Mouse (Mus musculus): ENCODE measurements at regions not wholly inside any gene's neighbourhood (a gene's known extent, or its start where the extent isn't known, plus 50 kb on each side); places are given as distances from the start of the nearest gene placed in this dataset.

DNA sequence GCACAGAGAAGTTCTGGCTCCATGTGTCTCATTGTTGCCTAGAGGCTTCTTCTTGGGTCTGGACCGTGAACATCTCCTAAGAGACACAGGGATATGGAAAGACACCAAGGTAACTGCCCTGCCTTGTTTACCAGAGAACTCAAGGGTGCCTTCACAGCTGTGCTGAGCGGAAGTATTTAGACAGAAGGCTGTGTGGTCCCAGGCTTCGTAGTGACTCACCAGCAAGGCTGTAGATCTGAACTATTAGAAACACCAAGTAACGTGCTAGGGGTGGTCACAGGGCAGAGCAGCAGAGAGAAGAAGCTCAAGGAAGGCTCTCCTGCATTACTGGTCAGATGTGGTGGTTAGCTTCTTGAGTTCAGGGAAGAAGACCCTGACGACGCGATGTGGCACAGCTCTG lies 51.6 kb upstream of the Lpp start:
- DNase-seq (ENCODE audit: low spot score): no peak

DNA sequence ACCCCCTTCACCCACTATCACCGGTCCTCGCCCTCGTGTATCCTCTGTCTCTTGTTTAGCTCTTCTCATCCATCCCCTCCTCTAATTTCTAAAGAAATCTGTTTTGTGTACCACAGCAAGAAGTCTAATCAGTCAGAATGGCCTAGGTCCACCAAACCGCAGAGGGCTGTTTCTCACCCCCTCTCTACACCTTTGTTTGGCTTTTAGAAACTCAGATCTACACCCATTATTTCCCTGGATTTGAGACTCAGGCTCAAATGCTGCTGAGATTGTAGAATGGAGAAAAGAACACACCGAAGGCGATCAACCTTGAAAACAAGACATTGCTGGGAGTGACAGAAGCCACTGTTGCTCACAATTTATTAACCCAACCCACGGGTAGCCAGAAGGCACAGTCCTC lies 52.7 kb upstream of the Lpp start:
- DNase-seq (ENCODE audit: low spot score): no peak

DNA sequence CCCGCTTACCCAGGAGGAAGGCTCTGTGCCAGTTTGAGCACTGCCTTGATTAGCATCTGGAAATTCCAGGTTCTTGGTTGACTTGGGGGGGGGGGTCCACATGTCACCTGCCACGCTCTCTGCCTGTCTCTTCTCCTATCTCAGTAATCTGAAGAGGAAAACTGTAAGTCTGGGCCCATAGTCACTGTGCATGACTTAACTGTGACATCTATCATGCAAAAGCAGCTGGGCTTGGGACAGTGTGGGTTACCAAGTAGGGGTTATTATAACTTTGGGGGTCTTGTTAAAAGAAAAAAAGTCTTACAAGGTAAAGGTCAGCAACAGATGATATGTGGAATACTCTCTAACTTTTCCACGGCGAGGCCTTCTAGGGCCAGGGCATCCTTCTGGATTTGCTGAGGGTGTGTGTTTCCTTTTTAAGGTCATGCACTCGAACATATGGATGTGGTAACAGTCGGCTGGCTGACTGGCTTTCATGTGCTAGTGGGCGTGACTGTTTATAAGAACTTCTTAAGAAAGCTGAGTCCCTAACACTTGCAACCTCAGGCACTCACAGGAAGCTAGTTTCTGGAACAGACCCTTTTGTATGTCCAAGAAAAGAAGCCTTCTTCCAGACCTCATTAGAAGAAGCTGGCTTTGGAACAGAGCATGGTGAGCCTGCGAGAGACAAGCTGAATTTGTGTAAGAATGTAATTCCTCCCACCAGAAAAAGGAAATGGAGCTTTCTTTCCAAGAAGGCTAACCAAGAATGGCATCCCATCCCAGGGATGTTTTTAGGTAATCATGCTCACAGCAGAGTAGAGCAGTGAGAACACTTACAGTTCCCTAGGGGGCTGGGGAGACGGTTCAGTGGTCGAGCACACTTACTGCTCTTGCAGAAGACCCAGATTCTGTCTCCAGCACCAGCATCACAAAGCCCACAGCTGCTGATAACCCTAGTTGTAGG lies 53.7 kb upstream of the Lpp start:
- DNase-seq (ENCODE audit: low spot score): no peak

DNA sequence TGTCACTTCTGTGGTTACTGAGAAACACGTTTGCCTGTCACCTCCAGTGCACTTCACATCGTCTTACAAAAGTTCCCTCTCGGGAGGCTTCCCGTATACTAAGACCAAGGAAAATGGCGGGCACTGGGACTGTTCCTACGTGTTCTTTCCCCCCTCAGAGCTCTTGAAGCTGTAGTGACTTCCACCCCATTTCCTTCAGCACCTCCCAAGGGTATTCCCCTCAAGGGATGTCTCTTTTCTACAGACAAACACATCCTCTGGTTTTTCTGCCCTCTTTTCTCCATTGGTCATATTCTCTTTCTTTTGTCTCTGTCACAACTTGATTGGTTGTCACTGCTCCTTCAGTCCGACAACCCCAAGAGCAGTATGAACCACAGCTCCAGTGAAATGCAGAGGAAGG lies 54.9 kb upstream of the Lpp start:
- DNase-seq (ENCODE audit: low spot score): no peak

DNA sequence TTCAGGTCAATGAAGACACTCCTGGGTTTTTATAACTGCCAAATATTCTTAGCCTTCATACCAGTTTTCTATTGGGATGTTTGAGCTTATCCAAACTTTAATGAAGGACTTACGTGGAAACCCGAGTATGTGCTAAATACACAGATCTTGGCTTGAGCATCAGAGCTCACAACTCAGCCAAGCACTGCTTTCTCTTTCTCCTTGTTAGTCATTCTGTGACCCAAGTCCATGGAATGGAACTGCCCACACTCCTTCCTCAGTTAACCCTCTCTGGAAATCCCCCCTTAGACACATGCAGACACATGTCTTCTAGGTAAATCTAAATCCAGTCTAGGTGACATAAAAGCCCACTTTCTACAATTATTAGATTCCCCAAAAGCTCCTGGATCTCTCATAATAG lies 58.9 kb upstream of the Lpp start:
- DNase-seq (ENCODE audit: low spot score): no peak

DNA sequence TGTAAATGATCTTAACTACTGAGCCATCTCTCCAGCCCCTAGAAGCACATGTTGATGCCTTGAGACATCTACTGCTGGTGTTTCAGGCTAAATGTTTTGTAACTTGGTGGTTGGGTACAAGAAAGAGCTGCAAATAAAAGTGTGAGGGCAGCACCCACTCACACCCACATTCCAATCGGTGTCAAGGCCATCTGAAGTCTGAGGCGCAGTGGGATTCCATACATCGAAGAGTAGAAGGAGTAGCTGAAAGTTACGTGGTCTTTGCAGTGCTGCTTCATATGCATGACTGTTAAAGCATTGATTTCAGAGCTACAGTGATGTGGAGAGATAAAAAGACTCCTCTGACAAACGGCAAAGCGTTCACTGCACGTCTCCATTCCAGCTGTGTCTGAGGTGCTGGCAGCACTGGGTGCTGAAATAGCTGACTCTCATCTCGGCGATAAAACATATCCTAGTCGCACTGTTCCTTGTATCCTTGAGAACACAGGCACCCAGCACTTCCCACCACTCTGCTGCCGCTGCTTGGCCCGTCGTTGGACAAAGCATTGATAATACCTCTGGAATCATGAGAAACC lies 61.8 kb upstream of the Lpp start:
- DNase-seq (ENCODE audit: low spot score): no peak

DNA sequence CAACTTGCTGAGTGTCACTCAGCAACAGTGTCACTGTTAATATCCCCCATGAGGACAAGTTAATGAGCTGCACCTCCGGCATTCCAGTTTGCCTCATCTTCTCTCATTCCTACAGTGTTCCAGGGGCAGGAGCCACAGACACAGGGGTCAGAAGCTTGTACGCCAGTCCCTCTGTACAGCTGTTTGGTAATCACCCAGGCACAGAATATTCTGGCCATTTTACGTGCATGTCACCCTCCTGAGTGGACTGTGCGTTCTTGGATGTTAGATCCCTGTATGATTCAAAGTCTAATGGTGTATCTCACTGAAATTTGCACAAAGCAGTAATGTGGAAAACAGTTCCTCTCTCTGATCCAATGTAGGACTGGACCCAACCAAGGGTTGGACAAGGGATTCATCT lies 66.7 kb upstream of the Lpp start:
- DNase-seq (ENCODE audit: low spot score): no peak

DNA sequence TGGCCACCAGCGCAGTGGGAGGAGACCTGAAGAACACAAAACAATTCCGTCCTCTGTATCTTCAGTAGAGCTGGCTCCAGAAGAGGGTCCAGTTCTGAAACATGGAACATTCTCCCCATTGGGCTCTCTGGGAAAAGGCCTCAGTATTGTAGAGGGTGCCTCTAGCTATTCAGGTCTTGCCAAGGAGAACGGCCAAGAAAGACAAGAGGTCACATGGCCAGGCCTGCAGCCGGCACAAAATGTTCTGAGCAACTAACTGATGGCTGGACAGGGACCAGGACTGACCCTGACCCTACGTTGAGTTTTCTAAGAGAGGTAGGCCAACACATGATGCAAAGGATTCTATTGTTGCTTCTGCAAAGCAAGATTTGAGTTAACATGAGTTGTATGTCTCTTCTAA lies 67.3 kb upstream of the Lpp start:
- DNase-seq (ENCODE audit: low spot score): no peak

DNA sequence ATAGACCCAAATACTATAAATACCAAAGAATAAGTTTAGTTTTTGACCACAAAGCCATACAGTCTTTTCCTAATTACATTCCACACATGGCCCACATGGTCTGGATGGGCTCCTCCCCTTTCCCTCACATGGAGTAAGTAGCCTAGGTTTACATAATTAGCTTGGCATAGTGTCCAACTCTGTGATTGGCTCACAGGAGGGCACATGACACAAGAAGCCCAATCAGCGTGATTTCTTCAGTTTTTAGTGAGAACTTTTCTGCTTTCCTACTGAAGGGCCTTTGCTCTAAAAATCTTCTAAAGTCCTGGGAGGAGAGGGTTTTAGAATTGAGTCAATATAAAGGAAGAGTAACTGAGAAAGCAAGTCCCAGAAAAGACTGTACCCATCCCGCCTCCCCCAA lies 68.4 kb upstream of the Lpp start:
- DNase-seq (ENCODE audit: low spot score): no peak

DNA sequence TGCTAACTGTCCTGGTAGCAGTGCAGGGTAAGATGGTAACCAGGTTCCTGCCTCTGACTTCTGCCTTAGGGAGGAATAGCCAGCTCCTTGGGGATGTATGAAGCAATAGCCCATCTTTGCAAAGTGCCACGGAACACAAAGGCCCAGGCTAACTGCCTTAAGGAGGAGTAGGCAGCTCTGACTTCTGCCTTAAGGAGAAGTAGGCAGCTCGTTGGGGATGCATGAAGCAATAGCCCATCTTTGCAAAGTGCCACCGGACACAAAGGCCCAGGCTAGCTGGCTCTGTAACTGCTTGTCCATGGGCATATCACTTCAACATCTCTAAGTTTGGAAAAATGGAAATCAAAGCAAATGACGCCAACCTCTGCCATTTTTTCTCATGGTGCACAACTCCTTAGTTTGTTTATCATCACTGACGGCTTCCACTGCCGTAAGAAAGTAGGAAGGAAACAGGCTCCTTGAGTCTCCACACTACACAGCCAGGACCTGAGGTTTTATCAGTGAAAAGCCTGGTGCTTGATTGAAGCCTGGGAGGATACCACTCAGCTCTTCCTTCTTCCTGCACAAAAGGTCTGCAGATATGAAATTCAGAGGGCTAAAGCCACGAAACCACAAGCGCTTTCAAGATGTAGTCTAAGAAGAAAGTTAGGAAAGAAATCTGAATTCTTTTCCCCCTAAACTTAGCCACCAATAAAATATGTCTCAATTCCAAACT lies 74.4 kb upstream of the Lpp start:
- no peak for DNase-seq (ENCODE audit: low spot score)

DNA sequence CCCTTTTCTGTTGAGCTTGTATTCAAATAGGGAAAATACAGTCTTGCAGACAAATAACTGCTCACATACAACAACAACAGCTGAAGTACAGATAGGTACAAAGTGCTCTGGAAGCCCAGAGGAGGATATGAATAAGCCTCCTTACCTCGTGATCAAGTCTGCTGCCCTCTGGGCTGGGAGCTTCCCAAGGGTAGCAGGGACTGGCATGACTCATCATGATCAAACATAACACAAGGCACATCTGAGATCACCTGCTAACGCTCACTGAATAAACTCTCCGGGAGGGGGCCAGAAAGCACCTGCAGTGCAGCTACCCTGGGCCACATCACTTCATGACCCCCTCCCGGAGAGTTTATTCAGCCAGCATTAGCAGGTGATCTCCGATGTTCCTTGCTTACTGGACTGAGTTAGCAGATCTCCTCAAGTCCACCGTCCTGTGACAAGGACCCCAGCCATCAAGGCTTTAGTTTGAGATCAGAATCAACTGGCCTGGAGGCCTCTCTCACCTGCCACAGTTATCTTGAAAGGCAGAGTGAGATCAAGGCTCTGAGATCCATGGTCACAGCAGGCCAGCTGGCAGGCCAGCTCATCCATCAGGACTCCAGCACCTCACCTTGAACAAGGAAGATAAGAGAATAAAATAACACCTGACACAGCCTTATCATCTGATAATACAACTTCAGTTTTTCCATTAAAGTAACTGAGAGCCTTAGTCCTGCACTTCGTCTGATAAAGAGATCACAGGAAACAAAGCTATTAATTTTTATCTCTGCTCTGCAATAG lies 79.6 kb upstream of the Lpp start:
- DNase-seq (ENCODE audit: low spot score): no peak

DNA sequence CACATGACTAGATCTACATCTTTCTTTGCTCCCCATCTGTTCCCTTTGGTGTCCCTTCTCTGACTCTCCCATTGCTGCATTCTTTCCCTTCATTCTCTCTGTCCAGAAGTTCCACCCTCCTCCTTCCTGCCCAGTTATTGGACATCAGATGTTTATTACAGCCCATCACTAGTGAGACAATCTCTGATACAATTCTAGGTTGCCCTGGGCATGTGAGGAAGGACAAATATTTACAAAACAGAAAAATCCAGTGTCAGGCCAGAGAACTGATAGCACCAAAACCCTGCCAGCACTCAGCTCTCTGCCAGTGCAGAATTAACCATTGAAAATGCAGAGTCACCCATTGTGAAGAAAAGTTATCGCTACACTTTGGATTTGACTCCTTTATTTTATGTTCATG lies 87.9 kb upstream of the Lpp start:
- DNase-seq (ENCODE audit: low spot score): no peak

DNA sequence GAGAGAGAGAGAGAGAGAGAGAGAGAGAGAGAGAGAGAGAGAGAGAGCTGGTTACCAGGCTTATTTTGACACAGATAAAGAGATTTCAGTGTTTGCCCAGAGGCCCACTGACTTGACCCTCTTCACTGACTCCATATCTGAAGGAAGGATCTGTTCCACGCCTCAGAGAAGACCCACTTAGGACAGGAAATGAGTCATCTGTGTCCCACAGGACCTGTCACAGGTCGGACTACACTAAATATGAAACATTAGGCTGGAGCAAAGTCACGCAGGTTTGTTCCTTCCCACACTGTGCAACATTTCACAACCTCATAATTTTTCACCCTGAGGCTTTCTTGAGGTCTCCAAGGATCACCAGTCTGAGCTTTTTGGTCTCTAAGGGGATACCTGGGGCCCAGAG lies 96.5 kb upstream of the Lpp start:
- no peak for DNase-seq (ENCODE audit: low spot score)

DNA sequence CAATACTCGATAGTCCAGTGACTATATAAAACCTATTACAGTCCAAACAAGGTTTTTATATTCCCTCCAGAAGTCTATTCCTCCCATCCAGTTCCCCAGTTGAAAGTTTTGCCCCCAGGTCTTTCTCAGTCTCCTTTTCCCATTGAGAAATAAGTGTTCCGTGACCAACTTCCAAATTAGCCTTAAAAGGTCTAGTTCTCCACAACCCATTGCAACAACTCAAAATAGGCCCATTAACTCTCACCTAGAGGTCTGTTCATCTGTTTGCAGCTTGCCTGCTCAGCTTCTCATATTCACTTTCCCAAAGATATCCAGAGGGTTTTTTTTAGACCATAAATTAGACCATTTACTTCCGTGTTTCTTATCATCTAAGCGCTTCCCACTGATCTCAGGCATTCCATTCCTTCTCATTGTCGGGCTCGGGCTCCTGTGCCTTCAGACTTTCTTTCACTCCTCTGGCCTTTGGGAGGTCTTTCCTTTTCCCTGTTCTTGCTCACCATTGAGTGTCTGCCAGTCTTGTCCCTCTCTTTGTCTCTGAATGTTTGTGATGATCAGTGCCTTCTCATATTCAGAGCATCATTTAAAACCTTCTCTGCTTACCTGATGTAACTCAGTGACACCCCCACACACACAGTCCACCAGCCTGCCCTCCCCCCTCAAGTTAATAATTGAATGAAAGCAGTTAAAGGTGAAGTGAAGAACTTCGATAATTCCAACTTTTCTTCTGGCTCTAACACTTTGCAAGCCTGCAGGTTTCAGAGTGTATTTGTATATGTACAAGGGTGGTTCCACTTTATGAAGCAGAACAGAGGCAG lies 97.5 kb upstream of the Lpp start:
- DNase-seq (ENCODE audit: low spot score): no peak

DNA sequence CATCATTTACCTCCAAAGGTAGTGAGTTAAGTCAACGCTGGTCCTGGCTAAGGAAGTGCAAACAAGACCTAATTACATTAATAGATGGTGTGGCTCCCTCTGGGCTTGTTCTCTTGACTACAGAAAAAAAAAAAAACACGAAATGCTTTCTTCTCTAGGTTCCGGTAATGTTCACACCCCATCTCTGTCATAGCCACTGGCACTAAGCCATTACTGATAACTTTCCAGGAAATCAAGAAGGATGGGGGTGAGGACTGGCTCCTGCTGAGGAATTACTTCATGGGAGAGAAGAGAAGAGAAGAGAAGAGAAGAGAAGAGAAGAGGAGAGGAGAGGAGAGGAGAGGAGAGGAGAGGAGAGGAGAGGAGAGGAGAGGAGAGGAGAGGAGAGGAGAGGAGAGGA lies 109.1 kb upstream of the Lpp start:
- DNase-seq (ENCODE audit: low spot score): no peak

DNA sequence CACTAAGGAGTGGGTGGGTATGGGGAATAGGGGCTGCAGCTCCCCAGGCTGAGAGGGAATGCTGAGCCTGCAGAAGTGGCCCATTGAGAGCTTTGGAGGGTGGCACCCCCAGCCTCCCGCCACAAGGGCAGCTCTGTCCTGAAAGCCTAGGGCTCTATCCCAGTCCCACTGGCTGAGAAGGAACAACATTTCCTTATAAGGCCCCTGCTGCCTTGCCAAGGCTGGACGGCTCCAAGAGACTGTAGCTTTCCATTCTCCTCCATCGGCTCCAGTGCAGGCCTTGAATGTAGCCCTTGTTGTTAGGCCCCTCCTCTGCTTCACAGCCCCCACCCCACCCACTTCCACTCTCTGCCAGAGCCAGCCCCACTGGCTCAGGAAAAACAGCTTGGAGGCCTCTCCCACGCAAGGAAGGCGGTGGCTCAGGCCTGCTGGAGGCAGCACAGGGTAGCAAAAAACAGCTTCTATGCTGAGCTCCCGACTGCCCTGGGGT lies 111.1 kb upstream of the Lpp start:
- DNase-seq (ENCODE audit: low spot score): peak; percentile 60

DNA sequence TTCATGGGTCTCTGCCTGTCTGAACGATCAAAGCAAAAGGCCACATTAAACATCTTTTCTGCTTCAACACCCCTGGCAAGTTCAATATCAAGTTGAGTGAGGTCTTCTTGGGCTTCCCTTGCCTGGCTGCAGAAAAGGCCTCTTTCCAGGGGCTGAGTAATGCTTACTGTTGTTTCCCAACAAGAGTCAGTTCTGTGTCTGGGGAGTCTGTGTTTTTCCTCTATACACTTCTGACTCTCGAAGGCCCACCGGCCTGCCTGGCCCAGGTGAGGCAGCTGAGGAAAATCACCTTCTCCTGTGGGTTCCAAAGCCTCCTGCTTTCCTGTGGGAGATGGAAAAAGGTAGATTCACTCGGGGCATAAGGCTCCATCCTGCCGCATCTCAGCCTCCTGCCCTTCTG lies 111.7 kb upstream of the Lpp start:
- DNase-seq (ENCODE audit: low spot score): no peak

DNA sequence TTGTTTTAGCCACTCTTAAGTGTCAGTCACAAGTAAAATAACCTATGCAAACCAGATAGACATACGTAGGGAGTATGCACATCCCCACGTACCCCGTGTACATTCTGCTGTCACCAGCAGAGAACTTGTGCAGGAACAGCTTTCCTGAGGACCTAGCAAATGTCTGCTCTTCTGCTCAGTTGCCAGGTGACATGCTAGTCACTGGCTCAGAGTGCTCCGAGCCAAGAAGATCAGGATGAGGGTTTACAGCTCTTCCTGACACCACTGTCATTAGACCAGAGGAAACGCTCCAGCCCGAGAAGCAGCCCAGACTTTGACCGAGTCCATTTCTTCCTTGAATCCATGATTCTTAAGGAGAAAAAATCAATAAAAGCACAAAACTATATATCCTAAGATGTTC lies 115.5 kb upstream of the Lpp start:
- no peak for DNase-seq (ENCODE audit: low spot score)

DNA sequence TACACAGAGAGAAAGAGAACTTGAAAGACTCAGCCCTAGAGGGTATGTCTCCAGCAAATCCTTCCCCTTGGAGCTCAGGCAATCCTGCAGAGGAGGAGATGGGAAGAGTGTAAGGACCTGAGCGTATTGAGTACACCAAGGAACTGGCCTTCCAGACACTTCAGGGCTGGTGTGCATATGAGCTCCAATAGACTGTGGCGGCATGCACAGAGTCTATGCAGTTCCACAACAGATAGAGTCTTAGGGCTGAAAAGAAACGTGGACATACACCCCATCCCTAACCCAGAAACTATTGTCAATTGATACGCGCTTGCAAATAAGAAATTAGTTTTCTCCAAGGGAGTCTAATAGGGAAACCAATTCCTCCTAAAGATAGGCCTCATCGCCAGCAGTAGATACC lies 130.6 kb upstream of the Lpp start:
- no peak for DNase-seq (ENCODE audit: low spot score)

DNA sequence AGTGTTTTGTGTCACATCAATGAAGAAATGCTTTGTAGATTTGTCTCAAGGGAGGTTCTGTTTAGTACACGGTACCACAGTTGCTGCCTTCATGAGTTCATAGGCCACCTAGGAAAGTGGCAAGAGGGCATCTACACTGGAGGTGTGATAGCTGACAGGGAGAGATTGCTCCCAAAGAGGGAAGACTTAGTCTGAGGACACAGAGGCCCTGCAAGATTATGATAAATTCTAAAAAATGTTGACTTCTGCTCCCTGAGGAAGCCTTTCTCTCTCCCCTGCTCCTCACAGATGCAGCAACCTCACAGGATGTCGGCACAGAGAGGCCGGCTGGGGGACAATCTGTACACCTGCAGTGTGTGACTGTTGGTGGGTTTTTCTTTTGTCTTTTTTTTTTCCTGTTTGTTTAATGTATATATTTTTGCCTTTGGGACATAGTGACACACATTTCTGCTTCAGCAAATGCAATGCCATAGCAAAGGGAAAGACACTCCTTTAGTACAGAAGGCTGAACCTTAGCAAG lies 133.5 kb upstream of the Lpp start:
- DNase-seq (ENCODE audit: low spot score): no peak

DNA sequence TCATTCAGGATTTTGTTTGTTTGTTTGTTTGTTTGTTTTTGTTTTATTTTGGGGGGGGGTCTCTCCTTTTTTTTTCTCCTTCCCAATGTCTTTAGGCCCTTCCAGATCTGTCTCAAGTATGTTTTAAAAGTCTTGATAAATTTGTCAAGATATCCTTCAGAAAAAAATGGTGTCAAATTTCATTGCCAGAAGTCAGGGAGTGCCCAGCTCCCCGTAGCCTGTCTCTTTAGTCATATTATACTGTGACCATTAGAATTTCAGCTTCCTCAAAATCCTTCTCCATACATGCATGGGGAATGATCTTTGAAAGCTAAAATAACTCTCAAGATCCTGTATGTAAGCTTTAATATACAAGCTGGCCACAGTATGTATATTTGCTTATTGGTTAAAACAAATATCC lies 134.3 kb upstream of the Lpp start:
- DNase-seq (ENCODE audit: low spot score): no peak

Measured in urinary bladder, postnatal 10 days (tissue).